Mouse (Mus musculus): ENCODE results near the gene Ncf2.

DNA sequence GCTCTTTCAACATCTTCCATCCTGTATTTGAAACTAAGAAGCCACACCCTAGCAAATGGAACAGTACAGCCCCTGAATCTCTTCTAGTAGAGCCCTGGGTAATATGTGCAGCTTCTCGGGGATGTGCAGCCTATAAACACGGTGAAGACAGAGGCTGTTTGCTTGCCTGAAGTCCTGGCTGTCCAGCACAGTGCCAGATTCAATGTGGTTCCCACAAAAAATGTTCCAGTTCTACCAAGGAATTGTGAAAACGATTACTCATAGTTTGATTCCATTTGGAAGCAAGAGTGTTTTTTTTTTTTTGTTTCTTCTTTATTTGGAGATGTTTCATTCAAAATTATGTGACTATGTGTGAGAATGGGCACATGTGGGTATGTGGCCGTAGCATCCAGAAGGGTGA, 21.8 kb downstream of the Ncf2 start:
- no peak for TF ChIP-seq ZC3H11A (IDR thresholded peaks at IDR 0.05; ENCODE audit: borderline replicate concordance, low read depth, low read length)
- no peak for TF ChIP-seq MAFK (IDR thresholded peaks at IDR 0.05; ENCODE audit: insufficient read depth, low read depth, low read length)
- no peak for TF ChIP-seq HCFC1 (IDR thresholded peaks at IDR 0.05; ENCODE audit: borderline replicate concordance, insufficient read depth, low read length)

All from ES-E14 (cell line).